8 mouse cellular contexts compared by ENCODE assay signal in the genomic region with DNA sequence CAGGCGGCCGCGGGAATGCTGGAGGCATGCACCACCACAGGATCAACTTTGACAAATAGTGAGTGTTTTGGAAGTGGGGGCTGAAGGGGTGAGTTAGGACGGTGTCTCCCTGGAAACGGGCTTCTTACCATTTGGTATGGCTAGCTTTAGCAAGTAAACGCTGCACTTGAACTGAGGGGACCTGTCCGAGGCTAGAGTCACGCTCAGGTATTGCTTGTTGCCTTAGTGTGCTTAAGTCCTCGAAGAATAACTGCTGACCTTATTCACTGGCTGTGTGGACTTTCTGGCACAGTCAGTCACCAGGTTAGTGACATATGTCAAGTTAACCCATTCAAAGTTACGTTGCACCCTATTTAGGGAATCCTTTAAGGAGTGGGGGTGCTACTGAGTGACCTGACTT. TPM values are rescaled to one million over a fixed set of nuclear protein-coding genes. Genes with fewer than 3 reads are reported as not detected.
DNase-seq lines count a peak whose midpoint lies in the region; ATAC-seq and TF ChIP-seq lines count a peak whose summit lies in the region.

No protein-coding gene starts in this region.

- H3K27me3 ChIP-seq in heart, postnatal 0 days (ENCODE audit: control insufficient read depth, insufficient read depth, low read length) = no peaks in the 10 kb centered on the region
- H3K27me3 ChIP-seq in MEL (ENCODE audit: control insufficient read depth in 1 of 2, insufficient read depth in 2 of 2, low read length in 2 of 2) = no peaks in the 10 kb centered on the region
- no peaks in the 10 kb centered on the region for H3K27me3 ChIP-seq in hindbrain, embryonic 11.5 days (ENCODE audit: control insufficient read depth, insufficient read depth, low read length)
- no peaks in the 10 kb centered on the region for H3K27me3 ChIP-seq in midbrain, embryonic 14.5 days (ENCODE audit: control insufficient read depth, insufficient read depth, low read length)

- H3K36me3 ChIP-seq in heart, postnatal 0 days (replicated peaks; ENCODE audit: control insufficient read depth, insufficient read depth, low read length) = peaks cover 49% of the 10 kb centered on the region
- peaks cover 19 to 30% of the 10 kb centered on the region in 2 experiments for H3K36me3 ChIP-seq in MEL (ENCODE audit: control insufficient read depth in 1 of 2, insufficient read depth in 2 of 2, low read length in 2 of 2)
- peaks cover 14% of the 10 kb centered on the region; the same call in 1 of the 2 replicates for H3K36me3 ChIP-seq in hindbrain, embryonic 11.5 days (ENCODE audit: control insufficient read depth, insufficient read depth, low read length)
- peaks cover 45% of the 10 kb centered on the region for H3K36me3 ChIP-seq in midbrain, embryonic 14.5 days (ENCODE audit: control insufficient read depth, insufficient read depth, low read length)

- peak overlapping the region; percentile 83 for H3K4me3 ChIP-seq in heart, postnatal 0 days (ENCODE audit: low read depth, low read length)
- H3K4me3 ChIP-seq in MEL (ENCODE audit: control insufficient read depth in 1 of 2, insufficient read depth in 1 of 2, low read depth in 2 of 2, low read length in 2 of 2) = peak overlapping the region; percentile 74 to 77
- peak overlapping the region; percentile 87 for H3K4me3 ChIP-seq in hindbrain, embryonic 11.5 days (ENCODE audit: low read depth, low read length)
- H3K4me3 ChIP-seq in midbrain, embryonic 14.5 days (replicated peaks; ENCODE audit: low read depth, low read length) = peak overlapping the region; percentile 93

- DNase-seq in heart, postnatal 0 days (ENCODE audit: low spot score) = no peak
- no peak for DNase-seq in heart, adult 9 months (ENCODE audit: low spot score in 2 of 2)
- peak; percentile 55 for DNase-seq in MEL (ENCODE audit: low read depth, low spot score)
- DNase-seq in hindbrain, embryonic 11.5 days (ENCODE audit: low spot score) = no peak
- no peak for DNase-seq in midbrain, embryonic 14.5 days
- DNase-seq in cerebellum, postnatal 4 days (ENCODE audit: low spot score in 2 of 2) = no peak
- DNase-seq in right cerebral cortex, postnatal 4 days = no peak
- DNase-seq in left cerebral cortex, adult 11 months (ENCODE audit: low spot score) = no peak

- TF ChIP-seq CTCF in heart, postnatal 0 days (IDR thresholded peaks at IDR 0.05; ENCODE audit: low read depth) = no peak
- no peak for TF ChIP-seq CTCF in MEL (IDR thresholded peaks at IDR 0.05 in 2 of 3, conservative IDR thresholded peaks at IDR 0.05 in 1 of 3; ENCODE audit: control insufficient read depth in 1 of 3, insufficient read depth in 1 of 3, low read depth in 2 of 3, low read length in 3 of 3, poor library complexity in 1 of 3, severe bottlenecking in 1 of 3)

- no peak for ATAC-seq in heart, postnatal 0 days (ENCODE audit: insufficient read depth, low read depth)
- ATAC-seq in hindbrain, embryonic 11.5 days (ENCODE audit: low FRiP score) = no peak
- ATAC-seq in midbrain, embryonic 14.5 days (ENCODE audit: low FRiP score, low TSS enrichment) = no peak

- H3K9ac ChIP-seq in heart, postnatal 0 days (replicated peaks; ENCODE audit: low read depth, low read length) = peak overlapping the region; percentile 90
- peak overlapping the region; percentile 98 for H3K9ac ChIP-seq in MEL (ENCODE audit: control insufficient read depth, low read depth, low read length, poor library complexity, severe bottlenecking)
- peak overlapping the region; percentile 95 for H3K9ac ChIP-seq in hindbrain, embryonic 11.5 days (ENCODE audit: low read depth, low read length)
- H3K9ac ChIP-seq in midbrain, embryonic 14.5 days (replicated peaks; ENCODE audit: low read length) = peak overlapping the region; percentile 96

- peak; percentile 23 to 30; a peak in 1 of 4 replicates for TF ChIP-seq POLR2A in MEL (IDR thresholded peaks at IDR 0.05; ENCODE audit: control insufficient read depth in 1 of 2, insufficient read depth in 1 of 2, low read depth in 1 of 2, low read length in 2 of 2, poor library complexity in 1 of 2)

- no peaks in the 10 kb centered on the region for H3K9me3 ChIP-seq in heart, postnatal 0 days (replicated peaks; ENCODE audit: control insufficient read depth, low read length)
- no peaks in the 10 kb centered on the region for H3K9me3 ChIP-seq in MEL (replicated peaks; ENCODE audit: insufficient read depth, low read length)
- no peaks in the 10 kb centered on the region for H3K9me3 ChIP-seq in hindbrain, embryonic 11.5 days (ENCODE audit: control insufficient read depth, low read length)
- no peaks in the 10 kb centered on the region for H3K9me3 ChIP-seq in midbrain, embryonic 14.5 days (ENCODE audit: control insufficient read depth, low read length)

- no peak for TF ChIP-seq EP300 in heart, postnatal 0 days (IDR thresholded peaks at IDR 0.05; ENCODE audit: low read depth)
- TF ChIP-seq EP300 in MEL (IDR thresholded peaks at IDR 0.05; ENCODE audit: low read depth in 1 of 2, low read length in 2 of 2) = no peak

- peak overlapping the region; percentile 2; the same call in 1 of the 2 replicates for H3K27ac ChIP-seq in heart, postnatal 0 days (ENCODE audit: low read depth)
- H3K27ac ChIP-seq in MEL (ENCODE audit: control insufficient read depth, low read depth, low read length) = peak overlapping the region; percentile 65
- H3K27ac ChIP-seq in hindbrain, embryonic 11.5 days (ENCODE audit: low read depth, low read length) = 0 out of 2 replicates have a peak overlapping the region, but pooled peaks have one; percentile 91
- no peak overlapping the region for H3K27ac ChIP-seq in midbrain, embryonic 14.5 days (replicated peaks; ENCODE audit: low read depth, low read length)

- H3K4me1 ChIP-seq in heart, postnatal 0 days (ENCODE audit: control insufficient read depth, insufficient read depth) = peaks cover 25% of the 10 kb centered on the region
- peaks cover 3 to 15% of the 10 kb centered on the region in 2 experiments for H3K4me1 ChIP-seq in MEL (ENCODE audit: control insufficient read depth in 1 of 2, insufficient read depth in 2 of 2, low read length in 2 of 2)
- 0 out of 2 replicates have a peak, but pooled peaks cover 3% of the 10 kb centered on the region for H3K4me1 ChIP-seq in hindbrain, embryonic 11.5 days (replicated peaks; ENCODE audit: control insufficient read depth, insufficient read depth, low read length)
- peaks cover 17% of the 10 kb centered on the region for H3K4me1 ChIP-seq in midbrain, embryonic 14.5 days (ENCODE audit: control insufficient read depth, insufficient read depth, low read length)

- WGBS in heart, postnatal 0 days = 2% methylated on average over 10 of the region's 10 CpGs
- WGBS in hindbrain, embryonic 11.5 days = 4% methylated on average over 10 of the region's 10 CpGs
- 4% methylated on average over 10 of the region's 10 CpGs for WGBS in midbrain, embryonic 14.5 days

- no peak for TF ChIP-seq RAD21 in MEL (IDR thresholded peaks at IDR 0.05; ENCODE audit: low read depth, low read length)

- H3K79me2 ChIP-seq in MEL (ENCODE audit: control insufficient read depth, insufficient read depth, low read length, poor library complexity) = peaks cover 33% of the 10 kb centered on the region

- H3K4me2 ChIP-seq in heart, postnatal 0 days (ENCODE audit: low read depth, low read length) = peak overlapping the region; percentile 86
- H3K4me2 ChIP-seq in hindbrain, embryonic 11.5 days (replicated peaks; ENCODE audit: low read depth, low read length) = peak overlapping the region; percentile 87
- H3K4me2 ChIP-seq in midbrain, embryonic 14.5 days (ENCODE audit: low read length) = peak overlapping the region; percentile 74

TF ChIP-seq in MEL, 35 proteins besides CTCF, POLR2A, EP300 and RAD21:
- TF ChIP-seq MAFK (IDR thresholded peaks at IDR 0.05; ENCODE audit: borderline replicate concordance, low read depth, low read length) (no peak), SIN3A (IDR thresholded peaks at IDR 0.05; ENCODE audit: low read length) (peak; percentile 11; the same call in 1 of the 2 replicates)

RNA-seq across cellular contexts. Expression of a gene that starts 1.0 kb away (rescaled TPM):
- 267 and 380 TPM in 2 replicates for total RNA-seq in heart, postnatal 0 days (2014; rRNA removed; ENCODE audit: low replicate concordance)
- polyA plus RNA-seq in heart, postnatal 0 days (2015; fragmentation: Nextera tagmentation; extraction: Ambion mirVana) = 66.4 and 68.8 TPM in 2 replicates
- total RNA-seq in MEL (2012; rRNA removed) = 1,139 and 1,252 TPM in 2 replicates
- 100 to 1,000 TPM in 1 of 2 experiments, not detected in 1; 221 TPM for polyA plus RNA-seq in MEL (2012; ENCODE audit: insufficient read depth in 1 of 2, insufficient read length in 2 of 2, low read depth in 1 of 2, low replicate concordance in 2 of 2, missing spikeins in 1 of 2)
- polyA plus RNA-seq in hindbrain, embryonic 11.5 days (2014; fragmentation: Nextera tagmentation; extraction: Ambion mirVana) = 110 and 124 TPM in 2 replicates
- polyA plus RNA-seq in midbrain, embryonic 14.5 days (2014; fragmentation: Nextera tagmentation; extraction: Ambion mirVana) = 87.5 and 90.8 TPM in 2 replicates

RNA-seq across cellular contexts. Expression of a gene that starts 12.0 kb away (rescaled TPM):
- total RNA-seq in heart, postnatal 0 days (2014; rRNA removed; ENCODE audit: low replicate concordance) = 0.08 TPM in 1 of 2 replicates, not detected in the other
- polyA plus RNA-seq in heart, postnatal 0 days (2015; fragmentation: Nextera tagmentation; extraction: Ambion mirVana) = not detected in 2 replicates
- not detected in 2 replicates for total RNA-seq in MEL (2012; rRNA removed)
- polyA plus RNA-seq in MEL (2012; ENCODE audit: insufficient read depth in 1 of 2, insufficient read length in 2 of 2, low read depth in 1 of 2, low replicate concordance in 2 of 2, missing spikeins in 1 of 2) = under 1 TPM in 1 of 2 experiments, not detected in 1; 0.01 TPM
- polyA plus RNA-seq in hindbrain, embryonic 11.5 days (2014; fragmentation: Nextera tagmentation; extraction: Ambion mirVana) = 0.08 and 0.14 TPM in 2 replicates
- polyA plus RNA-seq in midbrain, embryonic 14.5 days (2014; fragmentation: Nextera tagmentation; extraction: Ambion mirVana) = 0.75 and 1.3 TPM in 2 replicates
